Mouse (Mus musculus) gastrocnemius, postnatal 10 days (tissue): ENCODE measurements around the gene Ccdc89. TPM values are rescaled to one million over a fixed set of nuclear protein-coding genes. Genes with fewer than 3 reads are reported as not detected.

Source experiments
- DNase-seq: peaks from one replicate; pipeline ENCODE4 v3.0.0; 2021; ENCODE audit warnings: mixed read lengths
- long read RNA-seq, 2 experiments: library from polyadenylated mRNA; stranded (forward); transcript quantifications; one replicate each; pipeline ENCODE4 v2.0.0; 2021
- total RNA-seq, 2 experiments: library from RNA; stranded (reverse); gene quantifications; 2 replicates each; pipeline ENCODE4 v1.2.3; 2021

Ccdc89 gene
- under 1 TPM in 1 of 2 experiments, not detected in 1; 0.11 TPM for total RNA-seq
- long read RNA-seq, experiment 1: 0 reads
- long read RNA-seq, experiment 2: 0 reads

DNA sequence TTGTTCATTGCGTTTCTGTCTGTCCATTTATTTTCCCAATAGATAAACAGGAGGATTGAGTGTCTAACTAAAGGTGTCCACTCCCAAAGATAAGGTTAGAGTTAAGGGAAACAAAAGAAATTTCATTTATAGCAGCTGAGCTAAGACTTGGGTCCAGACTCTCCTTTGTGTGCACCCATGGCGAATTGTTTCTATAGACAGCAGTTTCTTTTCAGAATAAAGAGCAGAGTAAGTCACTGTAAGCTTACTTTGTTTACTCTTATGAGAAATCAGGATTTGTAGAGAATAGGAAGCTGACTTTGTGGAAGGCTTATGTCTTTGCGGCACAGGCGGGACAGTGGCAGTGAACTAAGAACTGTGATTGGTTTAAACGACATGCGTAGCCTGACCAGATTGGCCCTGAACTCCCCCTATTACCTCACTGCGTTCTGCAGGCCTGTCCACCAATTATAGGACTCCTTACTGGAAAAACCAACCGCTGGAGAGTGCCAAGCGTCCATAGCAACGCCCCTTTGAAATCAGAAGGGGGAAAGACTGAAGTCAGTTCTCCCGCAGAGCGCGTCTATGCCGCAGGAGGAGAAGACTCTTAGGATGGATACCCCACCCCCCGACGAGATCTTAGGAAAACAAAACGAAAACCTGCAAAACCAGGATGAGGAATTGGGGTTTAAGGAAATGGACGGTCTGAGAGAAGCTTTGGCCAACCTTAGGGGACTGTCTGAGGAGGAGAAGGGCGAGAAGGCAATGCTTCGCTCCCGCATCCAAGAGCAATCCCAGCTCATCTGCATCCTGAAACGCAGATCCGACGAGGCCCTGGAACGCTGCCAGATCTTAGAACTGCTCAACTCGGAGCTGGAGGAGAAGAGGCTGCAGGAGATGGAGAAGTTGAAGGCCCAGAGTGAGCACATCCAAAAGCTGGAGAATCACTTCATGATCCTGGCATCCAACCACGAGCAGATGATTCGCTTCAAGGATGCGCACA lies at the start of gene Ccdc89:
Ccdc89 (plus strand) TSS at position 558 of the 982 bp plus-strand sequence.
- DNase-seq: peak; percentile 71

DNA sequence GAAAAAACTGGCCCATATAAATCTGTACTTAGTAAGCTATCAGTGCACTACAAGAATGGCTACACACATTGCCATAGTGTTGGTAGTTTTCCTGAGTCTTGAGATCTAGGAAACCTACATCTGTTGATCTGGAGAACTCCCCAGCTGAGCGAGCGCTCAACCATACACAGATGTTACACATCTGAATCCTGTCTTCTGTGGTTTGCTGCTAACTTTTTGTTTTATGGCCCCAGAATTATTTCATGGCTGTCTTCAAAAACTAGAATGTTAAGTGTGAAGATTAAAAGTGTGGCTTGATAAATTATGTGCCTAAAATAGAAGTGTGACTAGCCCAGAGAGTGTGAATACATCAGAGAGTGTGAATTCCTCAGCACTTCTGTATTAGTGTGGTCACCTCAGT lies 42.0 kb upstream of the Ccdc89 start:
- DNase-seq: no peak

DNA sequence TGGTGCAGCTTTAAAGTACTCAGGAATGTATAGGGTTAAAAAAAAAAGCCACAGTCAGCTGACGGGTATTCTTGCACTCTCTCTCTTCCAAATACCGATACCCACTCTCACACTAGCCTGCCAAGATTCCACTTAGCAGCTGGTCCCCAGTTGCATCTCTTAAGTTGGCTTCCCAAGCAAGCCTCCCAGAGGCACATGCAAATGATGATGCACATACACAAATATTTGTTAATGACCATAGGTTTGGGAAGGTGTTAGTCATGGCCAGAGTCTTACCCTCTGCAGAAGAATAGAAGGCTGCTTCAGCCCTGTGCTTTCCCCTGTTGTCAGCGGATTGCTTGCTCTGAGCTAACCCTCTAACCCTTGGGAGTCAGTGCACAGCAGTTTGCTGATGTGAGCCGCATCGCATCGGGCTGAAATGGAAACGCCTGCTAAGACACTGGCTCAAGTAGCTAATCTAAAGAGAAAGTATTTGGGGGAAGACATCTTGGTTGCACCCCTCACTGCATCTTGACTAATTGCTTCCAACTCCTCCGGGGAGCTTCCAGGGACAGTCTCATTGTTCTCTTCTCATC lies 39.4 kb upstream of the Ccdc89 start:
- DNase-seq: no peak

DNA sequence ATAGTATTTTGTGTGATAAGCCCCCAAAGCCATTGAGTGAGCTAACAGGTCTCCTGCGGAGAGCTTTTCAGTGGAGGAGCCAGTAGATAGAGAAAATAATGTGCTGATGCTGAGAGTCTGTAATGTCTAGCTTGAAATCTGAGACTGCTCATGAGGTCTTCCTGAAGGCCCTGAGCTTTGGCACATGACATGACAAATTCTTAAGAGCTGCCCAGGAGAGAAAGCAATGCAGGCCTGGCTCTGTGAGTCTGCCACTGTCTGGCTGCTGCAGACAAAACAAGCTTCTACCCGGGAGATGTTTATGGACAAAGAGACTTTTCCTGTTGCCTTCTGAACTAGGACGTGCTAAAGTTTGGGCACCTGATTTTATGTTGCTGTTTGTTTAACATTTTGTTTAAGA lies 36.6 kb upstream of the Ccdc89 start:
- no peak for DNase-seq

DNA sequence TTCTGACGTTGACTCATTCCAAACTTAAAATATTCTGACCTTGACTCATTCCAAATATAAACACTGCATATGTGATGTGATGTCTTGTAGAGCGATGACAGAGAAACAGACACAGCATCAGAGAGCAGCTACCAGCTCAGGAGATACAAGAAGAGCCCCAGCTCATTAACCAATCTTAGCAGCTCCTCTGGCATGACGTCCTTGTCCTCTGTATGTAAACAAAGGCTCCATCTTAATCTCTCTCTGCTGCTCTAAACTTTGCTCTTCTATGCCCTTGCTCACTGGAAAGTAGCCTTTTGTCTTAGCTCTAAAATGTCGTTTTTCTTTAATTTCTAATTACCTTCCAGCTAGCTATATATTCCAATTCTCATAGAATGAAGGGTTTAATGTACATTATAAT lies 31.3 kb upstream of the Ccdc89 start:
- DNase-seq: no peak

DNA sequence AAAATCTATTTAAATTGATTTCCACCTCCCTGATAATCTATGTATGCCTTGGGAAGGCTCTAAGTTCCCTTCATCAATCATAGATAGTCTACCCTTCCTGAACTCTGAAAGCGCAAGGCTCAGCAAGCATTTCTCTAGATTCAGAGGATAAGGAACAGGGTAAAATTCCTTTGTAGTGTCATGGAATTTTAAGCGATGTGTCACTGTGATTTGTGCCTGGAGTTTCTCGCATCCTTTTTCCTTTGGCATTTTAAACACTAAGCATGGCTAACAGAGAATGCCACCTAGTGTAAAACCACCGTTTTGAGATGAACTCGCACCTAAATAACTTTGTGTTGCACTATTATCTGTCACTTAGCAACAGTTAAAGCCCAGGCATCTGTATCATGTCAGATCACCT lies 30.4 kb upstream of the Ccdc89 start:
- DNase-seq: no peak

DNA sequence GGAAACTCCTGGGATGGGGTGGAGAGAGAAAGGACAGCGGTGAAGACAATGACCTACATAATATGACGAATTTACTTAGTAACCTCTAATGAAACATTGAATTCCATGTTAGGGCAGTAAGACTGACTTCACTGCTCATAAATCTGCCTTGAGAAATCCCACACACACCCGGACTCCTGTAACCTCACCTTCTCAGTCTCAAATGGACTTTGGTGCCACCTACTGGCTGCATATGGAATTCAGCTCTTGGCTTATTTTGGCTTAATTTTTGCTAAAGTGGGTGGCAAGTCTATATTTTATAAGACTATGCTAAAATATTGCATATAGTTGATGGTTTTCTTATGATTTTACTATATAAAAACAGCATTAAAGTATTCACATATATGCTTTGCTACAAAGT lies 16.4 kb upstream of the Ccdc89 start:
- peak; percentile 63 for DNase-seq

DNA sequence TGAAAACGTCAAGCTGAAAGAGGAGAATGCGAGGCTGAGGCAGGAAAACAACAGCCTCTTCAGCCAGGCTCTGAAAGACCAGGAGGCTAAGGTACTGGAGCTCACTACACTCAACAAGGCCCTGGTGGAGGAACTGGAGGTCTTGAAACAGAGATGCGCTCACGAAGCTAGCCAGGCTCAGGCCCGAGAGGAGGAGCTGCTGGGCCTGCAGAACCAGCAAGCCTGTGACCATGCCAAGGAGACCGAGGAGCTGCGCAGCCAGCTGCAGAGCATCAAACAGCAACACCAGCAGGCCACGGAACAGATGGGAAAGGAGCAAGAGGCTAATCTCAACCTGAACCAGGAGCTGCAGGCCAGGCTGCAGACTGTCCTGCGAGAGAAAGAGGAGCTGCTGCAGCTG lies 629 bp downstream of the Ccdc89 start:
- no peak for DNase-seq

DNA sequence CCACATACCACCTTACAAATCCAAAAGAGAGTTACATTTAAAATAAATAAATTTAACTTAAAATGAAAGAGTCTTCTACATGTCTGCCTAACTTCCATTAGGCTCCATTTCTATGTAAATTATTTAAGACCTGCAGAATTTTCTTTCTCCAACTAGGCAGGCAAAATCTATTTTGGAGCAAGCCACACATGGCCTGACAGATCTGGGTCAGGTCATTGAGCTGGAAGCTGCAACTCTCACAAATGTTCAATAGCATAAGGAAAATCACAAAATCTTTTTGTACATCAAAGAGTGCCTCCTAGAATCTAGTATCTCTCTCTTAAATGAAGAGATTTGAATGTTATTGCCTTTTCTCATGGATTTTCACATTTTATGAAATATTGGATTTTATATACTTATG lies 5.8 kb downstream of the Ccdc89 start:
- no peak for DNase-seq

DNA sequence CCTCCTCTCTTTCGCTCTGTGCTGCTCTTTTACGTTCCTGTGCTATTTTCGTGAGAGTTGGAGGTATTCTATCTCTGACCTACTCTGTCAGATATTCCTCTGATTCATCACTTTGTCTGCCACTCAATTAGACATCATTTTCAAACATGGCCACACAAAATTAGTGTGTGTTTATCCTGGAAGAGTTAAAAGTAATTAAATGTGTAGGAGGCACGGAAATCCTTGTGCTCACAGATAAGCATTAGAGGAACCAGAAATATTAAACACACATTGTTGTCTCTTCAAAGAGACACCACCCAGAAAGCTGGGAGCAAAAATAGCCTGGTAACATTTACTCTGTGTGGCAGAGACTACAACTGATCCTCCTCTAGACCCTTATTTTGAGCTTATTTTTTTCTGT lies 13.7 kb downstream of the Ccdc89 start:
- no peak for DNase-seq

DNA sequence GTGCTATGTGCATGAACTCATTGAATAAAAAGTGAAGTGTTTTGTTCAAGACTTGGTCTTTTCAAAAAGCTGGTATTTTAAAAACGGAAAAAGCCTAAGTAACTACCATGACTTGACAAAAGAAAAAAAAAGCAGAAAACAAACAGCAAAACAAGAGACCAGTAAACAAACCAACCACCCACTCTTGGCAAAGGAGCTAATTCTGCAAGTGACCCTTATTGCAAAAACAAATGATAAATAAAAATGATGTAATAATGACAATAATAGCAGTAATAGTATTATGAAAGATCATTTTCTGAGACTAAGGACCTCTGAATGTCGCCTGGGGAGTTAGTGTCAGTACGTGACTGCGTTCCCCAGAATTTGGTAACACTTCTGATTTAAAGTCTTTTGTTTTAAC lies 15.7 kb downstream of the Ccdc89 start:
- DNase-seq: no peak

DNA sequence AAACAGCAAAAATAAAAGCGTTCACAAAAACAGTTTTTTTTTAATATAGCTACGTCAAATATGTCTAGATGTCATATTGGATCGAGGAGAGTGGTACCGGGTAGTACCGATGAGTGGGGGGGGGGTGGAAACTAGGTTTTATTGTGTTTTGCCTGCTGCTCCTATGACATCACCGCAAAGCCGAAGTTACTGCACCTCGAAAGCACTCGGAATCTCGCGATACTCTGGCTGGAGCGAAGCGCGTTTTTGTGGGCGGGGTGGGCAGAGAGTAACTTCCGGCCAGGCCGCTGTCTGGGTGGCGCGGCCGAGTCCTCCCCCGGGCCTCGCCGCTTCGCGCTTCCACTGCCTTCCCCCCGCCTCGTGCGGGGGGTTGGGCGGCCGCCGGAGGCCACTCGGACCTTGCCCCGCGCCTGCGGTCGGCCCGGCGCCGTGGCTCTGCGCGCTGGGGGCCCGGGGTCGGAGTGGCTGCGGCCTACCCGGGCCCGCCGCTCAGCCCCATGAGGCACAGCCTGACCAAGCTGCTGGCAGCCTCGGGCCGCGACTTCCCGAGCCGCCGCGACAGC lies 16.2 kb downstream of the Ccdc89 start, which contains the start of gene Crebzf:
Crebzf (plus strand) TSS at position 212 of the 563 bp plus-strand sequence.
- DNase-seq: peak; percentile 92

DNA sequence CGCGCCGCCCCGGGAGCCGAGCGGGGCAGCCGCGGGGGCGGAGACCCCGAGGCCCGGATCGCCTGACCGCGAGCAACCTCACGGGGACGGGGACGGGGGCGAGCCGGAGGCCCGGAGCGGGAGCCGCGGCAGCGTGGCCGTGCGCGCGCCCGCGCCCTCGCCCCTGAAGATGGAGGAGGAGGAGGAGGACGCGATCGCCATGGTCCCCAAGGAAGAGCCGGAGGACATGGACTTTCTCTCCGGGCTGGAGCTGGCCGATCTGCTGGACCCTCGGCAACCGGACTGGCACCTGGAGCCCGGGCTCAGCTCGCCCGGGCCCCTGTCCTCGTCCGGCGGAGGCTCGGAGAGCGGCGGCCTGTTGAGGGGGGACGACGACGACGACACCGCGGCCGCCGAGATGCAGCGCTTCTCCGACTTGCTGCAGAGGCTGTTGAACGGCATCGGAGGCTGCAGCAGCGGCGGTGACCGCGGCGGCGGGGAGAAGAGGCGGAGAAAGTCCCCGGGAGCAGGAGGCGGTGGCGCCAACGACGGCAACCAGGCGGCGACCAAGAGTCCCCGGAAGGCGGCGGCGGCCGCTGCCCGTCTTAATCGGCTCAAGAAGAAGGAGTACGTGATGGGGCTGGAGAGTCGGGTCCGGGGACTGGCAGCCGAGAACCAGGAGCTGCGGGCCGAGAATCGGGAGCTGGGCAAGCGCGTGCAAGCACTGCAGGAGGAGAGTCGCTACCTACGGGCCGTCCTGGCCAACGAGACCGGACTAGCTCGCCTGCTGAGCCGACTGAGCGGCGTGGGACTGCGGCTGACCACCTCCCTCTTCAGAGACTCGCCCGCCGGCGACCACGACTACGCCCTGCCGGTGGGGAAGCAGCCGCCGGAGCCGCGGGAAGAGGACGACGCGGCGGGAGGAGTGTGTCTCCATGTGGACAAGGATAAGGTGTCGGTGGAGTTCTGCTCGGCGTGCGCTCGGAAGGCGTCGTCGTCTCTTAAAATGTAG lies 17.0 kb downstream of the Ccdc89 start:
- DNase-seq: peak; percentile 75

DNA sequence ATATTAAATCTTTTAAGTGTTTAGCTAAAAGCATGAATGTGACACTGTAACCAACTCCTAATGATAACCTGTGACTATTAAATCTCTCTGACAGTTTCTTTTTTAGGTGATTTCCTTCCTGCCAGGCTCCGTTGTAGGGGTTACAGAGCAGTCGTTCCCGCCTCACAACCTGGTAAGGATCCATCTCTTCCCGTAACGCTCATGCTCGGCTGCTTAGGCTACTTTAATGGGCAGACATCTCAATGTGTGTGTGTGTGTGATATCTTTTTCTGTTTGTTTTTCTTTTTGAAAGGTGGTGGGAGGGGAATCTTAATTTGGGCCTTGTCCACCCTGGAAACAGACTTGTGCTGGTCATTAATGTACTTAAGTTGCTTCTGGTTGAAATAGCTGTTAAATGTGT lies 17.8 kb downstream of the Ccdc89 start:
- no peak for DNase-seq

DNA sequence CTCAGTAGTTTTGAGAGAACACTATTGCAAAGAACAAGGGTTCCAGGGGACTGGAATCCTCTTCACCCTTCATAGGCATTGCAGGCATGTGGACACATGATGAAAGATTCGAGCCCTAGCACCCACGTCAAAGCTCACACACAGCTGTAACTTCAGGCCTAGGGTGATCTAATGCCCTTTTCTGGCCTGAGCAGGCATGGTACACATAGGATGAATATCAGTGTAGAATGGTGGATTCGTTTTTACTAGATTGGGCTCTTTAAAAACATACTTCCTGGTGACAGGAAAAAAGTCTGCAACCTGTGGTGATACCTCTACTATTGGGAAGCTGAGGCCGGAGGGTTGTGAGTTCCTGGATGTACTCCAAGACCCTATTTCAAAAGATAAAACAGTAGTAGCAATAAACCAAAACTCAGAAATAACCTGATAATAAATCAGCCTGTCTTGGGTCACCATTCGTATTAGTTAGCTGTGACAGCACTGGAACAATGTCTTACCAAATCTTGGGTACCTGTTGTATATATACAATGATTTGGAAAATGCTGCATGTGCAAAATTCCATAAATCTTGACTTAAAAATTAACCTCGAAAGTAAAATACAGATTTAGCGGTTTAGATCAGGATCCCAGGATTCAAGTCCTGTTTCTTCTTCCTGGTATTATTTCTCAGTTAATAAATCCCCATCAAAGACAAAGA lies 29.9 kb downstream of the Ccdc89 start:
- DNase-seq: no peak

DNA sequence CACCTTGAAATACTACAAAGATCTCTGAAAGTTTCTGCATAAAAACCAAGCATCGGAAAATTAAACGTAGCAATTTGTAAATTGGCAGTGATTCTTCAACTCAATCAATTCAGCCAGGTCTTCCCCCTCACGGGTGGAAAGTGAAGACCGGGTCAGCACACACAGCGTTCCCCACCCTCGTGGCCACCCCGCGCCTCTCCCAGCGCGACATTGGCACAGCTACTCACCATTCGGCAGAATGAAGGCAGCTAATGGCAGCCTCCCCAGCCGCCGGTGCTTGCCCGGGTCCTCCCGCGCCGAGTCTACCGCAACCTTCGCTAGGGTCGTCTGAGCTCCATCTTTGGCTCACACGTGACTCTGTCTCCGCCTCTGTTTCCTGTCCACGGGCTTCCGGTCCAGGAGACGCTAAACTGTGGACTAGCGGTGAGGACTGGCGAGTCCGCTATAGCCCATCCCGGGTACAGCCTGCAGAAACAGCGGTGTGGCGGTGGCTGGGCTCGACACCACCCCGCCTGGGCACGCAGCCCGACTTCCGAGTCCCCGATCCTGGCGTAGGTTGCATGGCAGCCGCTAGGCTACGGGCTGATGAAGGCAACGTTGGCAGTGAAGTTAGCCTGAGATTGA lies 30.6 kb downstream of the Ccdc89 start, which contains the start of gene Tmem126a:
Tmem126a (minus strand) TSS at position 385 of the 624 bp plus-strand sequence.
- peak; percentile 87 for DNase-seq

DNA sequence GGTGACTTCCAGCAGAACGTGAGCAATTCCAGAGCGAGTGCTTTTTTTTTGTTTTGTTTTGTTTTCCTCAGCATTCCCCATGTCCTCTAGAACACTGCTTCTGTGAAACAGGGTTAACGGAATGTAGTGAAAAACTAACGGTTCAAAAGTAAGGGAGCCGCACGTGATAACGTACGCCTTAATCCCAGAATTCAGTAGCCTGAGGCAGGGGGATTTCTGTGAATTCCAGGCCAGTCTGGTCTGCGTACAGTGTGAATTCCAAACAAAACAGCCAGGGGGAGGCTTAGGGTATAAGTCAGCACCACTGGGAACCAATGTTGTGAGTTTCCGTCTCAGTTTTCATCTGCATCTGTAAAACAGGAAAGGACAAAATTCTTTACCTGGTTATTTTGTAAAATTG lies 31.1 kb downstream of the Ccdc89 start:
- no peak for DNase-seq

DNA sequence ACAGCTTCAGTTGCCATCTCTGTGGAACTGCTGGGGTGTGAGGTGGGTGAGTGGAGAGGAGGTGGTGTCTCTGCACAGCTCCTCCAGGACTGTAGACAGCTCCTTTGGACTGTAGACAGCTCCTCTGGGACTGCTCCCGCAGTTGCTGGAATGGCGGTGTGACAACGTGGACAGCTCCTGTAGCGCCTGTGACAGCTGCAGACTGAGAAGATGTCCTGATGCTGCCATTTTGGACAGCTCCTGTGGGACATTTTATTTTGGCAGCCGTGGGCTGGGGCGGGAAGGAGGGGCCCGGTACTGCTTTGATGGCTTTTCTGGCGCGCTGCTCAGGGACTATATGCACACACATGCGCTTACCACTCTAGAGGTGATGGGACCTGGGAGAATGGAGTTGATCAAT lies 34.0 kb downstream of the Ccdc89 start:
- DNase-seq: peak; percentile 8

DNA sequence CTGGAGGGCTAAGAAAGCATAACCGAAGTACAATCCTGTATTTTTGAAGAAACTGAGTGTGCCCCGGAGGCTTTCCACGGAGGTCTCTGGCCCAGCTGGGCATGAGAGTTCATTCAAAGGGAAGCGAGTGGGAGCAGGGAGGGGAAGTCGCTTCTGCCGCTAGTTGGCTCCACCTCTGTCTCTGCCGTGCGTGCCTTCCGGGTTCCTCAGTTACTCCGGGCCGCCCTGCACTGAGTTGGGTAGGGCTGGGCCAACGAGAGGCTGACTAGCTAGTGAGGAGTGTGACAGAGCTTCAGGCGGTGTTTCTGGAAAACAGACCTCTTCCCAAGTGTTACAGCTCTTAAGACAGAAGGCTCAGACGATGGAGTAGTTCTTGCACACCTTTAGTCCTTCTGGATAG lies 34.6 kb downstream of the Ccdc89 start:
- peak; percentile 24 for DNase-seq

DNA sequence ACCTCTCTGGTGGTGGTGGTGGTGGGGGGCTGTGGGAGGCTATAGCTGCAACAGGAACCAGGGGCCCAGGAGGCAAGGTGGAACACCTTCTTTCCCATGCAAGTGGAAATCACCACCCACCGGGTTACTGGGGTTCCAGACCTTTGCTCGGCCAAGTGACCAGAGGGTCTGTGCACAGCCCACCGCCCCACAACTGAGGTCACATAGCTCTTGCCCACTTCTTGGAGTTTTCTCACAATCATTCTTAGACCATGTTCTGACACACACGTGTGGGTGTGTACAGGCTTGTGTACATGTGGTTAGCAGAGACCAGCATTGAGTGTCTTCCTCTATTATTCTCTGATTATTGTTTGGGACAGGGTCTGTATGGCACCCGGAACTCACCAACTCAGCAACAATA lies 35.1 kb downstream of the Ccdc89 start:
- DNase-seq: no peak

DNA sequence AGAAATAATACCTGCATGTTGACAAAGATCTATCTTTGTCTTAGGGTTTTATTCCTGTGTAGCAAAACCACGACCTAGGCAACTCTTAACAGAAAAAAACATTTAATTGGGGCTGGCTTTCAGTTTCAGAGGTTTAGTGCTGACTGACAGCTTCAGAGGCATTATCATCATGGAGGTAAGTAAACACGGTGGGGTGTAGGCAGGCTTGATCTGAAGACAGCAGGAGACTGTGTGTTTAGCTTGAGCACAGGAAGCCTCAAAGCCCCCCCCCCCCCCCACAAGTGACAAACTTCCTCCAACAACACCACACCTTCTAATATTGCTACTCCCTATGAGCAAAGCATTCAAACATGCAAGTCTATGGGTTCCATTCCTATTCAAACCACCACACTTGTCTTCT lies 47.1 kb downstream of the Ccdc89 start:
- no peak for DNase-seq
